Mouse (Mus musculus) stomach, postnatal 0 days (tissue): ENCODE data around the gene Tmem150c.

Experiments used
- CTCF ChIP-seq: IDR thresholded peaks from 2 replicates; pipeline ENCODE4 v1.5.1; 2016; ENCODE audit warnings: antibody characterized with exemption, low read depth, mild to moderate bottlenecking, moderate library complexity
- EP300 ChIP-seq: optimal IDR thresholded peaks from 2 replicates; pipeline ENCODE3; 2016; ENCODE audit warnings: antibody characterized with exemption

DNA sequence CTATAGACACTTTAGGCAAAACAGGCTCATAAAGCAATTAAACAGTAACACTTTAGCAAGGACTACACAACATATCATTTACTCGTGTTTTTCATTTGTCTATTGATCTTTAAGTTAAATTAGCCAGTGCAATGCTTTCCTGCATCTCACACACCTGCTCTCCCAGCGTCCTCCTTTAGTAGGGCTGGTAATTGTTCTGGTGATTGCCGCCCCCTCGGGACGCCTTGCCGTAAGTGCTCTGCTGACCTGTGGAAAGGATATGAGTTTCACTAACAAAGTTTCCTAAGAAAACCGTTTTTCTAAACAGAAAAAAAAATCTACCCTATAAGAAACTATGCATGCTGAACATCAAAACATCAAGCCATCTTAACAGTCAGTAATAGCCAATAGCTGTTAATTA, 123.7 kb downstream of the Tmem150c start:
- TF ChIP-seq CTCF (peak; percentile 63), EP300 (no peak)
